Mouse (Mus musculus): Measurements from ENCODE around the gene Entr1. TPM values are rescaled to one million over a fixed set of nuclear protein-coding genes. Genes with fewer than 3 reads are reported as not detected.

Entr1 gene
- polyA plus RNA-seq (2015; fragmentation: Nextera tagmentation; extraction: Ambion mirVana): 70.8 and 72.4 TPM in 2 replicates

- Histone ChIP-seq H3K4me2 (peak within 1 kb of the TSS; percentile 87), H3K9ac (peak within 1 kb of the TSS; percentile 86), H3K4me3 (peak within 1 kb of the TSS; percentile 86), H3K9me3 (no peaks in the 10 kb centered on the region), H3K27ac (replicated peaks) (peak within 1 kb of the TSS; percentile 34), H3K36me3 (peaks cover 72% of the 10 kb centered on the region), H3K4me1 (peaks cover 22% of the 10 kb centered on the region), H3K27me3 (replicated peaks) (no peaks in the 10 kb centered on the region)
- under 1% methylated on average over 57 of the region's 60 CpGs for WGBS
- ATAC-seq (ENCODE audit: extremely low read depth, insufficient number of reproducible peaks, low FRiP score, low TSS enrichment): peak; percentile 52; the same call in 1 of the 2 replicates
Measured at GRCm38 (mm10) chr2:26389154-26389690, at the start of gene Entr1, which contains the start of gene Pmpca. Entr1 (minus strand) TSS chr2:26389316. Pmpca (plus strand) TSS chr2:26389339.

GRCm38 (mm10) chr2:26438373-26438772 is 49.3 kb upstream of the Entr1 start:
- Histone ChIP-seq H3K4me1 (peaks cover 21% of the 10 kb centered on the region), H3K9me3 (no peaks in the 10 kb centered on the region), H3K27ac (replicated peaks) (no peak overlapping the region), H3K27me3 (replicated peaks) (no peaks in the 10 kb centered on the region), H3K4me3 (no peak overlapping the region), H3K36me3 (peaks cover 81% of the 10 kb centered on the region), H3K9ac (no peak overlapping the region), H3K4me2 (no peak overlapping the region)
- no peak for ATAC-seq (ENCODE audit: extremely low read depth, insufficient number of reproducible peaks, low FRiP score, low TSS enrichment)
- WGBS: 89% methylated on average over 7 of the region's 7 CpGs

- no peak overlapping the region for H3K4me2 ChIP-seq
- H3K9me3 ChIP-seq: no peaks in the 10 kb centered on the region
- H3K36me3 ChIP-seq: peaks cover 92% of the 10 kb centered on the region
- no peak overlapping the region for H3K27ac ChIP-seq (replicated peaks)
- 56% methylated on average over 4 of the region's 4 CpGs for WGBS
- H3K4me3 ChIP-seq: no peak overlapping the region
- H3K27me3 ChIP-seq (replicated peaks): no peaks in the 10 kb centered on the region
- peaks cover 14% of the 10 kb centered on the region; the same call in 1 of the 2 replicates for H3K4me1 ChIP-seq
- H3K9ac ChIP-seq: 0 out of 2 replicates have a peak overlapping the region, but pooled peaks have one; percentile 2
- no peak for ATAC-seq (ENCODE audit: extremely low read depth, insufficient number of reproducible peaks, low FRiP score, low TSS enrichment)
Measured at GRCm38 (mm10) chr2:26437221-26437620, 48.1 kb upstream of the Entr1 start.

GRCm38 (mm10) chr2:26434791-26435572 is 45.9 kb upstream of the Entr1 start:
- no peaks in the 10 kb centered on the region for H3K9me3 ChIP-seq
- no peaks in the 10 kb centered on the region for H3K27me3 ChIP-seq (replicated peaks)
- peaks cover 94% of the 10 kb centered on the region for H3K36me3 ChIP-seq
- no peak overlapping the region for H3K4me3 ChIP-seq
- WGBS: 86% methylated on average over 7 of the region's 7 CpGs
- no peak overlapping the region for H3K9ac ChIP-seq
- no peak overlapping the region for H3K4me2 ChIP-seq
- no peak overlapping the region for H3K27ac ChIP-seq (replicated peaks)
- no peak for ATAC-seq (ENCODE audit: extremely low read depth, insufficient number of reproducible peaks, low FRiP score, low TSS enrichment)
- peaks cover 14% of the 10 kb centered on the region; the same call in 1 of the 2 replicates for H3K4me1 ChIP-seq

GRCm38 (mm10) chr2:26429851-26430250 is 40.7 kb upstream of the Entr1 start:
- WGBS: 96% methylated on average over 5 of the region's 5 CpGs
- Histone ChIP-seq H3K4me1 (no peaks in the 10 kb centered on the region), H3K9me3 (no peaks in the 10 kb centered on the region), H3K4me2 (no peak overlapping the region), H3K4me3 (no peak overlapping the region), H3K36me3 (peaks cover 98% of the 10 kb centered on the region), H3K27me3 (replicated peaks) (no peaks in the 10 kb centered on the region), H3K9ac (no peak overlapping the region), H3K27ac (replicated peaks) (no peak overlapping the region)
- no peak for ATAC-seq (ENCODE audit: extremely low read depth, insufficient number of reproducible peaks, low FRiP score, low TSS enrichment)

- Histone ChIP-seq H3K27ac (replicated peaks) (no peak overlapping the region), H3K4me1 (0 out of 2 replicates have a peak, but pooled peaks cover 4% of the 10 kb centered on the region), H3K9ac (no peak overlapping the region), H3K36me3 (peaks cover 99% of the 10 kb centered on the region), H3K4me3 (no peak overlapping the region), H3K4me2 (no peak overlapping the region), H3K27me3 (replicated peaks) (no peaks in the 10 kb centered on the region), H3K9me3 (no peaks in the 10 kb centered on the region)
- WGBS: 90% methylated on average over 2 of the region's 2 CpGs
- ATAC-seq (ENCODE audit: extremely low read depth, insufficient number of reproducible peaks, low FRiP score, low TSS enrichment): no peak
Measured at GRCm38 (mm10) chr2:26424541-26424940, 35.4 kb upstream of the Entr1 start.

- no peak overlapping the region for H3K9ac ChIP-seq
- 83% methylated on average over 1 of the region's 1 CpGs for WGBS
- H3K4me2 ChIP-seq: no peak overlapping the region
- no peak for ATAC-seq (ENCODE audit: extremely low read depth, insufficient number of reproducible peaks, low FRiP score, low TSS enrichment)
- H3K36me3 ChIP-seq: peaks cover 99% of the 10 kb centered on the region
- H3K27ac ChIP-seq (replicated peaks): no peak overlapping the region
- 0 out of 2 replicates have a peak, but pooled peaks cover 4% of the 10 kb centered on the region for H3K4me1 ChIP-seq
- H3K9me3 ChIP-seq: no peaks in the 10 kb centered on the region
- H3K4me3 ChIP-seq: no peak overlapping the region
- no peaks in the 10 kb centered on the region for H3K27me3 ChIP-seq (replicated peaks)
Measured at GRCm38 (mm10) chr2:26423086-26423485, 34.0 kb upstream of the Entr1 start.

GRCm38 (mm10) chr2:26421969-26422368 is 32.9 kb upstream of the Entr1 start:
- WGBS: 86% methylated on average over 2 of the region's 2 CpGs
- no peak for ATAC-seq (ENCODE audit: extremely low read depth, insufficient number of reproducible peaks, low FRiP score, low TSS enrichment)
- no peak overlapping the region for H3K4me2 ChIP-seq
- H3K9ac ChIP-seq: no peak overlapping the region
- H3K27me3 ChIP-seq (replicated peaks): no peaks in the 10 kb centered on the region
- H3K36me3 ChIP-seq: peaks cover 99% of the 10 kb centered on the region
- no peaks in the 10 kb centered on the region for H3K9me3 ChIP-seq
- 0 out of 2 replicates have a peak, but pooled peaks cover 4% of the 10 kb centered on the region for H3K4me1 ChIP-seq
- H3K27ac ChIP-seq (replicated peaks): no peak overlapping the region
- H3K4me3 ChIP-seq: no peak overlapping the region

GRCm38 (mm10) chr2:26418120-26418519 is 29.0 kb upstream of the Entr1 start:
- Histone ChIP-seq H3K36me3 (peaks cover 100% of the 10 kb centered on the region), H3K9me3 (no peaks in the 10 kb centered on the region), H3K4me2 (no peak overlapping the region), H3K9ac (no peak overlapping the region), H3K27me3 (replicated peaks) (no peaks in the 10 kb centered on the region), H3K27ac (replicated peaks) (no peak overlapping the region), H3K4me3 (no peak overlapping the region), H3K4me1 (0 out of 2 replicates have a peak, but pooled peaks cover 2% of the 10 kb centered on the region)
- ATAC-seq (ENCODE audit: extremely low read depth, insufficient number of reproducible peaks, low FRiP score, low TSS enrichment): no peak
- WGBS: 80% methylated on average over 1 of the region's 1 CpGs

GRCm38 (mm10) chr2:26417066-26417465 is 27.9 kb upstream of the Entr1 start:
- Histone ChIP-seq H3K27me3 (replicated peaks) (no peaks in the 10 kb centered on the region), H3K9ac (no peak overlapping the region), H3K9me3 (no peaks in the 10 kb centered on the region), H3K4me1 (no peaks in the 10 kb centered on the region), H3K27ac (replicated peaks) (no peak overlapping the region), H3K36me3 (peaks cover 100% of the 10 kb centered on the region), H3K4me3 (no peak overlapping the region), H3K4me2 (no peak overlapping the region)
- no peak for ATAC-seq (ENCODE audit: extremely low read depth, insufficient number of reproducible peaks, low FRiP score, low TSS enrichment)

- H3K36me3 ChIP-seq: peaks cover 76% of the 10 kb centered on the region
- WGBS: 78% methylated on average over 5 of the region's 5 CpGs
- H3K9me3 ChIP-seq: no peaks in the 10 kb centered on the region
- H3K9ac ChIP-seq: peak overlapping the region; percentile 10; the same call in 1 of the 2 replicates
- ATAC-seq (ENCODE audit: extremely low read depth, insufficient number of reproducible peaks, low FRiP score, low TSS enrichment): no peak
- H3K27me3 ChIP-seq (replicated peaks): no peaks in the 10 kb centered on the region
- no peak overlapping the region for H3K4me3 ChIP-seq
- peaks cover 29% of the 10 kb centered on the region for H3K4me1 ChIP-seq
- no peak overlapping the region for H3K4me2 ChIP-seq
- no peak overlapping the region for H3K27ac ChIP-seq (replicated peaks)
Measured at GRCm38 (mm10) chr2:26410931-26411411, 21.9 kb upstream of the Entr1 start.

Data from heart, embryonic 13.5 days (tissue).